Mouse (Mus musculus) bone marrow, adult 2 months (tissue): ENCODE results near the gene Tuba1a. TPM values are rescaled to one million over a fixed set of nuclear protein-coding genes. Genes with fewer than 3 reads are reported as not detected.
"Not testable (repeated sequence)": the region's sequence is repeated elsewhere in the genome, so short reads cannot be mapped to it uniquely, and the experiment has no call there.

Source experiments
- H3K27ac ChIP-seq: fragments of 200-500 bp; 2 replicates; pipeline ENCODE4 v1.5.1; 2012; ENCODE audit warnings: low read depth, mild to moderate bottlenecking, control low read depth, inconsistent platforms, low read length; ENCODE audit not compliant: control insufficient read depth, poor library complexity, insufficient read depth
- H3K4me1 ChIP-seq: fragments of 200-500 bp; 2 replicates; pipeline ENCODE4 v1.6.1; 2011; ENCODE audit warnings: low read length; ENCODE audit not compliant: control insufficient read depth, insufficient read depth
- H3K4me3 ChIP-seq: fragments of 200-500 bp; replicated peaks from 2 replicates; pipeline ENCODE3; 2011; ENCODE audit warnings: mild to moderate bottlenecking, low read depth, low read length, control low read depth; ENCODE audit not compliant: control insufficient read depth
- CTCF ChIP-seq: fragments of 200-500 bp; IDR thresholded peaks from 2 replicates; pipeline ENCODE4 v1.5.1; 2011; ENCODE audit warnings: low read length, control low read depth; ENCODE audit not compliant: control insufficient read depth, insufficient read depth
- POLR2A ChIP-seq: fragments of 200-500 bp; IDR thresholded peaks from 2 replicates; pipeline ENCODE4 v1.6.1; 2011; ENCODE audit warnings: low read depth, mild to moderate bottlenecking, control low read depth, low read length, borderline replicate concordance; ENCODE audit not compliant: control insufficient read depth
- WGBS: fragments of 180-500 bp; shearing (Covaris S2); methylation state at CpG from one replicate; pipeline ENCODE4 v1.1.7; 2018; 5-methylcytosine and 5-hydroxymethylcytosine counted together
- polyA plus RNA-seq: library from polyadenylated mRNA; stranded (reverse); fragments of >200 nt; gene quantifications from 2 replicates; pipeline ENCODE4 v1.2.4, GENCODE M21; 2011; ENCODE audit warnings: low replicate concordance; ENCODE audit not compliant: missing spikeins, insufficient read depth, insufficient read length

Gene Tuba1a
- polyA plus RNA-seq, 1 experiment, result 97.6 TPM

GRCm38 (mm10) chr15:98923031-98923537, 30.4 kb downstream of the Tuba1a start:
- peaks cover 2% of the 10 kb centered on the region for H3K4me1 ChIP-seq
- no peak overlapping the region for H3K27ac ChIP-seq
- no peak overlapping the region for H3K4me3 ChIP-seq
- WGBS, result 75% methylated on average over 2 of the region's 2 CpGs
- TF ChIP-seq POLR2A (no peak), CTCF (no peak)

DNA sequence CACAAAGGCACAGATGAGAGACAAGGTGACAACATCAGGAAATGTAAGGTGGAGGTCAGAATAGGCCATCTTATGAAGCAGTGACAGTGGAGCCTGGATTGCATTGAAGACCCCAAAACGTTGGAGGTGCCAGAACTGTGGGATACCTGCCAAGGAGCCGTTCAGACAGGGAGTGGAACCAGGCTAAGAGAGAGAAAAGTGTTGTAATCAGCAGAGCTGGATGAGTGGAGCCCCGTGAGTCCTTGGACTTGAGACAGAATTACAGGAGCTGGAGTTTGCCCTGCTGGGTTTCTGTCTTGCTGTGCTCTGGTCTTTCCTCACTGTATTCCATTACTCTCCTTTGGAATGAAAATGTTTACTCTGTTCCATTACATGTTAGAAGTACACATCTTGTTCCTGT, 30.9 kb downstream of the Tuba1a start:
- 68% methylated on average over 3 of the region's 3 CpGs for WGBS

GRCm38 (mm10) chr15:98921510-98921909, 32.0 kb downstream of the Tuba1a start:
- Histone ChIP-seq H3K27ac (no peak overlapping the region), H3K4me3 (no peak overlapping the region), H3K4me1 (no peaks in the 10 kb centered on the region)
- WGBS, result 91% methylated on average over 5 of the region's 5 CpGs
- no peak for TF ChIP-seq CTCF
- no peak for TF ChIP-seq POLR2A

More for the DNA sequence above, 30.9 kb downstream of the Tuba1a start:
- Histone ChIP-seq H3K27ac (no peak overlapping the region), H3K4me3 (no peak overlapping the region), H3K4me1 (no peaks in the 10 kb centered on the region; the same call in 1 of the 2 replicates)
- no peak for TF ChIP-seq CTCF
- no peak for TF ChIP-seq POLR2A

DNA sequence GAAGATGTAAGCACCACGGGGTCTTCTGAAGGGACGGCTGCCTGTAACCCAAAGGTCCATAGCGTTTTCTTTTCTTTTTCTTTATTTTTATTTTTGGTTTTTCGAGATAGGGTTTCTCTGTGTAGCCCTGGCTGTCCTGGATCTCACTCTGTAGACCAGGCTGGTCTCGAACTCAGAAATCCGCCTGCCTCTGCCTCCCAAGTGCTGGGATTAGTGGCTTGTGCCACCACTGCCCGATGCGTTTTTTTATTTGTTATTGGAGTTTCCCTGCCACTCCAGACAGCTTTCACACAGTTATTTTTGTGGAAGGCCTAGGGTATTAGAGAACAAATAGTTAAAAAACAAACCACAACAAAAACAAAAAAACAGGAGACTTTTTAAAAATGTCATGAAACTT, 35.0 kb downstream of the Tuba1a start:
- 10% methylated on average over 8 of the region's 8 CpGs for WGBS
- Histone ChIP-seq H3K4me3 (peak overlapping the region; percentile 93), H3K27ac (peak overlapping the region; percentile 7; the same call in 1 of the 2 replicates)
- H3K4me1 ChIP-seq, result not testable (repeated sequence)

DNA sequence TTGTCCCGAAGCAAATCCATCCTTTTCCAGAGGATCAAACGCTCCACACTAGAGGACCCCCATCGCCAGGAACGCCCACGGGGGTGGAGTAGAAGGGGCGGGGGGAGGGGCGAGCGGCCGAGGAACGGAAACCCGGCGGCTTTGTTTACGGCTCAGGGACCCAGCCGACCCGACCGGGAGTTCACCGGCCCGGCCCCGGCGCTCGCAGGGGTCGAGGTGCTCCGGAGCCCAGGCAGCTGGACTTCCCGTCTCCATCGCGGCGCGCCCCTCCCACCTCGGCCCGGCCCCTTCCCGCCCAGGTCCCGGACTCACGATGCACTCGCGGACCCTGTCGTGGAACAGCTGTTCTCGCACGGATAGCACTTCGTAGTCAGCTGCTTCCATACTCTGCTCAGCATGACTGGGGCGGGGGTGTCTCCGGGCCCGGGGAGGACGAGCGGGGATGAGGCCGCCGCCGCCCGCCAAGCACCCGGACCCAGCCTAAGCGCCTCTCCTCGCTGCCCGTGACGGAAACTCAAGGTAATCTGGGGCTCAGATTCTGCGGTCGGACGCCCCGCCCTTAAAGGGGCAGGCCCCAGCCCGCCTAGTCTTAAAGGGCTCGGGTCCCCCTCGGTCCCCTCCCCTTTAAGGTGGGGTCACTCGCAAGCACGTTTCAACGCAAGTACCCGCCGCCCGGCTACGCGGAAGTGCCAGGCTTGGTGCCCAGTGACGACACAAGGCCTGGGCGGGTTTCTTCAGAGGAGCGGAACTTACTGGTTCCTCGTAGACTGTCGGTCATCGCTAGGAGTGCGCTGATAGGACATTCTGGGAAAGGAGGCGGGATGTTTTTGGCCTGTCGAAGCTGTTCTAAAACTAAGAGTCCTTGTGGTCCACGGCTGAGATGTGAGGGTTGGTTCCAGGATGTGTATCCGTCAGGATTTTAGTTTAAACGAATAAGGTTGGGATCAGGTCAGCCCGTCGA, 35.7 kb downstream of the Tuba1a start, which contains the start of gene Lmbr1l:
Gene Lmbr1l (minus strand): TSS at position 694 of the 961 bp plus-strand sequence.
- TF ChIP-seq POLR2A (peak; percentile 61; the same call in 1 of the 2 replicates), CTCF (no peak)
- Histone ChIP-seq H3K4me1 (no peaks in the 10 kb centered on the region), H3K27ac (peak within 1 kb of the TSS; percentile 93), H3K4me3 (peak within 1 kb of the TSS; percentile 93)
- WGBS, result under 1% methylated on average over 82 of the region's 82 CpGs

GRCm38 (mm10) chr15:98917091-98917490, 36.4 kb downstream of the Tuba1a start:
- Histone ChIP-seq H3K27ac (0 out of 2 replicates have a peak overlapping the region, but pooled peaks have one; percentile 93), H3K4me1 (no peaks in the 10 kb centered on the region), H3K4me3 (peak overlapping the region; percentile 93)
- no peak for TF ChIP-seq POLR2A
- TF ChIP-seq CTCF, result no peak
- WGBS, result 1% methylated on average over 14 of the region's 14 CpGs

DNA sequence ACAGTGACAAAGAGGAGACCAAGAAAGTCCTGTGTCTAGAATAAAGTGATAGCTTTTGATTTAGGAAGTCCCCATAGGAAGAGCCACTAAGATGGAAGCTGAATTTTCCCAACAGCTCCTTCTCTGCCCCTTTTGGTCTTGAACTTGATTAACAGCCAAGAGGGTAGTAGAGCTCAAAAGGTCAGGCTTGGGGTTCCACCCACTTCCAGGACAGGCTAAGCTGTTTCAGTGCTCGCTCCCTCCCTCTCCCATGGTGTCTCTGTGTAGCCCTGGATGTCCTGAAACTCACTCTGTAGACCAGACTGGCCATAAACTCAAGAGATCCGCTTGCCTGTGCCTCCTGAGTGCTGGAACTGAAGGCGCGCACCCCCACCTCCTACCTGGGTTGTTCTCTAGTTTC, 37.5 kb downstream of the Tuba1a start:
- no peak overlapping the region for H3K27ac ChIP-seq
- no peak overlapping the region for H3K4me3 ChIP-seq
- no peaks in the 10 kb centered on the region for H3K4me1 ChIP-seq
- 94% methylated on average over 4 of the region's 4 CpGs for WGBS
- TF ChIP-seq CTCF (no peak), POLR2A (no peak)

DNA sequence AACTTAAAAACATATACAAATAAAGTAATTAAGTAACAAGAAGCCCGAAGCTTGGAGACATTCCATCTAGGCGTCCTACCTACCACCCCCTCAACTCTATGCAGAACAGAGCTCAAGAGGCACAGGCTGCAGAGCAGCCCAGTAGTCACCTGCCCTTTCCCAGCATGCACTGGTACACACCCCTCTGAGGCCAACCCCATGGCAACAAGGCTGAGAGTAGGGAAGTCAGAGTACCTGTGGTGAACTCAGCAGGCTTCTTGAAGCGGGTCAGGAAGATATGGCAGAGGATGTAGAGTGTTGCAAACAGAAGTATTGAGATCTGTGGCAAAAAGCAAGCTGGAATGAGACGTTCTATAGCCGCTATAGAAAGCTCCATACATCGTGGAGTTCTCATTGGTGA, 38.6 kb downstream of the Tuba1a start:
- no peak overlapping the region for H3K27ac ChIP-seq
- TF ChIP-seq CTCF, result no peak
- TF ChIP-seq POLR2A, result no peak
- 73% methylated on average over 6 of the region's 6 CpGs for WGBS
- H3K4me1 ChIP-seq, result no peaks in the 10 kb centered on the region
- no peak overlapping the region for H3K4me3 ChIP-seq

GRCm38 (mm10) chr15:98904692-98905091, 48.8 kb downstream of the Tuba1a start:
- peak; percentile 55 for TF ChIP-seq CTCF
- TF ChIP-seq POLR2A, result no peak
- 62% methylated on average over 10 of the region's 10 CpGs for WGBS
- Histone ChIP-seq H3K27ac (no peak overlapping the region), H3K4me3 (no peak overlapping the region), H3K4me1 (no peaks in the 10 kb centered on the region)
